Mouse (Mus musculus): ENCODE measurements around the gene Aco2.
A peak's percentile ranks its signal among the peaks of the same experiment; 100 is the strongest.

Aco2 gene

GRCm38 (mm10) chr15:81872262-81873136 lies at the start of gene Aco2:
Gene Aco2, plus strand, starts transcription at chr15:81872309.
- DNase-seq = peak; percentile 98

- no peak for DNase-seq
Measured at GRCm38 (mm10) chr15:81822631-81823030, 49.5 kb upstream of the Aco2 start.

DNA sequence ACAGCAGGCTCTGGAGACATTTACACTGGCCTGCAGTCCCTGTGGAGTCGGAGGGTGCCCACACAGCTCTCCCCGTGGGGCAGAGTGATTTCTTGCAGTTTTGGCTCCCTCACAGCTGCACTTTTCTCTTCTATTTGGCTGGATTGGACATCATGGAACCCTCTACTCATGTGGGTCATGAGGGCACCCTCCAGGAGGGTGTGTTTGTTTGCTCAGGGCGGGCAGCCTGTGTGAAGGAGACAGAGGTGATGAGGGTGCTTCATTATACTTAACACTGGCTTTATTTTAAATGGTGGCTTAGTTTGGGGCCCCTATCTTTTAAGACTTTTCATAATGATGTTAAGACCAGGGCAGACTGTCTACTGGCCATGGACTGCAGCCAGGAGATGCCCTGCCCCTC lies 47.3 kb upstream of the Aco2 start:
- DNase-seq = no peak

- no peak for DNase-seq
Measured at GRCm38 (mm10) chr15:81828426-81829207, 43.5 kb upstream of the Aco2 start.

- no peak for DNase-seq
Measured at GRCm38 (mm10) chr15:81829208-81829580, 42.9 kb upstream of the Aco2 start.

DNA sequence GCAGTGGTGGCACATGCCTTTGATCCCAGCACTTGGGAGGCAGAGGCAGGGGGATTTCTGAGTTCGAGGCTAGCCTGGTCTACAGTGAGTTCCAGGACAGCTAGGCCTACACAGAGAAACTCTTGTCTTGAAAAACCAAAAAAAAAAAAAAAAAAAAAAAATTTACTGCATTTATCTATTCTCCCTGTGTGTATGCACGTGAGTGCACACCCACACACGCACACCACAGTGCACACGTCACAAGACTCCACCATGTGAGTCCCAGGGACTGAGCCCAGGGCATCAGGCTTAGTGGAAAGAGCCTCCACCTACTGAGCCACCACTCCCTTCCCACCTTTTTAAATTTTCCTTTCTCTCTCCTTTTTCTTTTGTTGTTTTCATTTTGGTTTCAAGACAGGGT lies 41.6 kb upstream of the Aco2 start:
- DNase-seq = no peak

DNA sequence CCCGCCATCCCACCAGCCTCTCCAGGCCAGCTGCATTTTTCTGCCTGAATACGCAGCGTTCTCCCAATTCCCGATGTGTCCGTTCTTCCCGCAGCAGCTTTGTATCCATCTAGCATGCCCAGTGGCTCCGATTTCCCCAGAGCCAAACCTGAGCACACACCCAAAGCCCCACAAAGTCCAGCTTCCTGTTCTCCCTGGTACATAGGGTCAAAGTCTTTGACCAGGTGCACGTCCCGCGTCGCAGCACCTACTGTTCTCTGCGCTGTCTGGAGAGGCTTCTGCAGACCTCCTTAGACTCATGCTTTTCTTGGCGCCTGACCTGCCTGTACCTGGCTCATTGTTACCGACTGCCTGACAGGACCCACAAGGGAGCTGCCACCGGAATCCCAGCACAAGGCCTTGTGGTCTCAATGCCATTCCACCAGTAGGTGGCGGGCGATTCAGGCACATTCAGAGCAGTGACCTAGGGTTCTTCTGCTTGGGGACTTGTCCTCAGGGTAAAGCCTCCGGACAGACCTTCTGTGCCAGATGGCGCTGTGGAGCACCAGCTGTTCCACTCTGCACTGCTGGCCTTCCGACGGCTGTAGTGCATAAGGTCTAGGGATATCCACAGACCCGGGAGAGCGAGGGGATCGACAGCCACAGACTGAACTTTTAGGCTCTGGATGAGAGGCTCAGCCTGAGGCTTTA lies 40.8 kb upstream of the Aco2 start:
- peak; percentile 85 for DNase-seq

GRCm38 (mm10) chr15:81832219-81832618 lies 39.9 kb upstream of the Aco2 start:
- no peak for DNase-seq

DNA sequence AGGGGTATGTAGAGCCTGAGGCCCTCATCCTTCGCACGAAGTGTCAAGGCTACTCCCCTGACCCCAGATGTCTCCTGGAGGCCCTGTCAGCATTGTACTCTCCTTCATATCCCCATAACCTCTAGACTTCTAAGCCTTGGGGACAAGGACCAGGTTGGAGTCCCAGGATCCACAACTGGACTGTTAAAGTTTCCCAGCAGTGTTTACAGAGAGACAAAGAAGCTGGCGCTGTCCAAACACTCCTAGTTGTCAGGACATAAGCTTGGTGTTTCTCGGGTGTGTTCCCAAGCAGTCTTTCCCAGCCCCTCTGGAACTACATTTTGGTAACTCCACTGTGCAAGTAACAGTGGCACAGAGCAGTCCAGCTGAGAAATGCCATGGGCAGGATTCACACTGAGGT lies 38.6 kb upstream of the Aco2 start:
- DNase-seq = no peak

GRCm38 (mm10) chr15:81834171-81834841 lies 37.8 kb upstream of the Aco2 start:
- DNase-seq = no peak

DNA sequence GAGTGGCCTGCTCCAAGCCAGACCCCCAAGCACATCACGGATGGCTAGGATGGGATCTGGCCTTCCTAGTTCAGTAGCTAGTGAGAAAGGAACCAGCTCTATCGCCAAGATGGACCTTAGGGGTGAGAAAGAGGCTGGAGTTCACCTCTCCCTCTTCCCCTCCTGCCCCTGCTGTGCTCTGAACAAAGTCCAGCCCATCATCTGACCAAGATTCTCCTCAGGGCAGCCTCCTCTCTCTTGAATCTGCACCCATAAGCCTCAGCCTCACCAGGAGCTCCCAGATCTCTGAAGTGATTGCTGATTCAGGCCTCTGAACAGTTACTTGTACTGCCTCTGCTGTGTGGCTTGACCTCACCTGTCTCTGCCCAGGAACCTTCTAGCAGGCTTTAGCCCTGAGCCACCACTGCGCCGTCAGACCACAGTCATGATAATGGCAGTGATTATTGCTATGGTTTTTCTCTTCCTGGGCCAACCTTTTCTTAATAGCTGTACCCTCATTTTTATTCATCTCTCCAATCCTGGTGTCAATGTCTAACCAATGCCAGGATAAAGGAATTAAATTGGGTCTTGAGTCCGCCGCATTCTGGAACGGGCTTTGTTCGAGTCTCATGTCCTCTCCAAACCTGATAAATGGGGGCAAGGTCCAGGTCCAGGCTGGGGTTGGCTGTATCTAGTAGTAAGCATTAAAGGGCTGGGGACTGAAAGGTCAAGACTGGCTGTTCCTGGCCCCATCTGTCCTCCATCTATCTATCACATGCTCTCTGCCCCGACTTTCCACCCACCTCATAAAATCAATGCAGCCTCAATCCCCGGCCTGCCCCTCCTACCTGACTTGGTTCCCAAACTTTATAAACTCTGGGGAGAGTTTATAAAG lies 36.9 kb upstream of the Aco2 start:
- no peak for DNase-seq

- DNase-seq = peak; percentile 51
Measured at GRCm38 (mm10) chr15:81836124-81836821, 35.8 kb upstream of the Aco2 start.

DNA sequence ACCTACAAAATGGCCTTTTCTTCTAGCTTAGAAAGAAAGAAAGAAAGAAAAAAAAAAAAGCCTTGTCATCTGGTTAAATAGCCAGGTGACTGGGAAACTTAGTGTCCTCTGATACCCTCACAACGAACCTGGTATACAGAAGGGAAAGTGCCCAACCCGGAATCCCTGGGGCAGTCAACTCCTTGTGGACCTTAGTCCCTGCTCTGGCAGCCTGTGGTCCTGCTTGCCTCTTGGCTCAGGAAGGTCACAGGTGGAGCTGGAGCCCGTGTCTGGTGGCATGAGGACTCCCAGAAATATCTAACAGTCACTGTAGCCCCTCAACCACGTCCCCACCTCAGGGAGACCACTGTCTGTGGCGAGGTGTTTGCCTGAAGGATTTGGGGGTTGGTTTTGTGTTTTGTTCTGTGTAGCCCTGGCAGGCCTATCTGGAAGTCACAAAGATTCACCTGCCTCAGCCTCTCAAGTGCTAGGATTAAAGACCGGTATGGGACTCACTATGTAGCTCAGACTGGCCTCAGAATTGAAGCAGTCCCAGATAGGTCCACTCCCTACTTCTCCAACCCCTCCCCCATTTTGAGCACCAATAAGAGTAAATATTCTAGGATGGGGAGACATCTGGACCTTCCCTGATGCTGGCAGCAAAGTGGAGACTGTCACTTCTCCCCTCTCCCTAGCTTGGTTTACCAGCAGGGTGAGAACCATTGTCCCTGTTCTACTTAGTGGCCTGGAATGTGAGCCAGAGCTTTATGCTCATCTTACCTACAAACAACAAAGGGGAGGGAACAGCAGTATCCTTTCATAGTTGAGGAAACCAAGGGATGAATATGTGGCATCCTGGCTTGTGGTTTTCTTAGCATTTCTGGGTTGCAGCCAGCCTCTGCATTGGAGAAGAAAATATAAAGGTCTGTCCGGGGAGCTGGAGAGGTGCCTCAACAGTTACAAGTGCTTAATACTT lies 34.9 kb upstream of the Aco2 start:
- no peak for DNase-seq

DNA sequence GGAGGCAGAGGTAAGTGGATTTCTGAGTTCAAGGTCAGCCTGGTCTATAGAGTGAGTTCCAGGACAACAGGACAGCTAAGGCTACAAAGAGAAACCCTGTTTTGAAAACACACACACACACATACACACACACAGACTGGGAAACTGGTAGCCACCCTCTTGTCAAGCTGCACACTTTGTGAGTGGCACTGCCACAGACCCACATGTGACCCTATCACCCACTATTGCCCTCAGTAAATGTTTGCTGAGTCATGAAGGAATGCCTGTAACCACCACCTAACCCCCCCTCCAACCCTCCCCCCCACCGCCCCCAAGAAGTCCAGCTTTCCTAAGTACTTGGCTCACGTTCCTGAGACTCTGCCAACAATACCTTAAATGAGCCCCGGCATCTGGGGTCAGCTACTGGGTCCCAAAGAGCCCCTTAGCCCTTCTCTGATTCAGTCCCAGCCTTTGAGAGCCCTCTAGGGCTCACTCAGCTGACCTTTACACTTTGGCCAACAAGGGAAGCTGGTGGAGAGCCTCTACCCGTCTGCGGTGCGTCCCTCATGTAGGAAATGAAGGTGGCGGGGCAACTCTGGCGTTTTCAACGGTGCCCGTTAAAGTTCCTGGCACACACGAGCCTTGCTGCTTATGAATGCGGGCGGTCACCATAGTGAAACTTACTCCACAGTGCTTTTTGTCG lies 33.4 kb upstream of the Aco2 start:
- no peak for DNase-seq

- DNase-seq = peak; percentile 49
Measured at GRCm38 (mm10) chr15:81839634-81840033, 32.5 kb upstream of the Aco2 start.

GRCm38 (mm10) chr15:81840306-81840705 lies 31.8 kb upstream of the Aco2 start:
- no peak for DNase-seq

DNA sequence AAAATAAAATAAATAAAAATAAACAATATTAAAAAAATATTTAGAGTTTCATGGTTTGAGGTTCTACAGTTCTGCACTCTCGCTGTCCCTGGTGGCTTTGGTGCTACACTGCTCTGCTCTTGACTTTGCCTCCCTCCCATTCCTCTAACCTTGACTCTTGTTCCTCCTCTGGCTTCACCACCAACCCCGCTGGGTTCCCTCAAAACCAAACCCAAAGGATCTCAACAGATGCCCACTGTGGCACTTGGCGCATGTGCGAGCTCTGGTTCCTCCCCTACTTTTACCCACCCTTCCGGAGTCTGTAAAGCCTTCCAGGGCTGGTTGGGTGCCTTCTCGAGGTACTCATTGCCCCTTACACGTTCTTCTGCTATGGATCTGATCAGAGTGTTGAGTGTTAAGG lies 29.8 kb upstream of the Aco2 start:
- DNase-seq = no peak

DNA sequence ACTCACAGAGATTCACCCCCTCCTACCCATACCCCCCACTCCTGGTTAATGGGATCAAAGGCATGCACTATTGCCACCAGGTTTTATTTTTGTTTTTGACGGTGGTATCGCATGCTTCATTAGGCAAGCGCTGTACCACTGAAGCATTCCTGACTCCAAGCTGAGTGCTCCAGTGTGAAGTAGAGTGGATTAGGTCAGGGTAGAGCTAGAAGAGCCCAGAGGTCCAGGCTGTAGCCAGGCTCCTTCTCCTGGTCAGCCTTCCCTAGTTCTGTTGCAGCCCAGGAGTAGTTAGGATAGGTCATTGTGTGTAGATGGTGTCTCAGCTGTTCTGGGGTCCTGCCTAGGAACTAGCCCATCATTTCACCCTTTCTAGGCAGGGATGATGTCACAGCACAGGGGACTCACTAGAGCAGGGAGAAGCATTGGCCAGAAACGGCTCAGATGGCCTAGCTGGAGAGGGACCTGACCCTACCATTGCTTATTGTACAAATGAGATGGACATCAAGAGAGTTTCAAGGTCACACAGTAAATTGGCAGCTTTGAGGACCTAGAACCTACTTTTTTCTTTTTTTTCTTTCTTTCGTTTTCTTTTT lies 27.0 kb upstream of the Aco2 start:
- DNase-seq = no peak

DNA sequence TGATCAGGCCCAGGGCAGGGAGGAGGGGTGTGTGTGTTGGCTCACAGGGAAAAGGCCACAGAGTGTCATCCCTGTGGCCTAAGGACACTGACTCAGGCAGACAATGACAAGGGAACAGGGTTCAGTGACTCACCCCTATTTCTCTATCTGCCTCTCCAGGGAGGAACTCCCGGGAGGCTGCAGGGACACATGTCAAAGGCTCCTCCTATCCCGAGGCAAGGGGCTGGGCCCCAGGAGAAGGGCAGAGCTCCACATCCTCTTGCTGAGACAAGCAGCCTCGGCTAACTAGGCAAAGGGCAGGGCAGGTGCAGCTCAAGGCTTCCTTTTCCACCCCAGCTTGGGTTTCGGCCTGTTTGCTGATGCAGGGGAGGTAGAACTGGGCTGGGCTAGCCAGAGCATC lies 26.4 kb upstream of the Aco2 start:
- DNase-seq = no peak
